Mouse (Mus musculus) lung, embryonic 14.5 days (tissue): ENCODE measurements around the gene Mdm4. TPM values are rescaled to one million over a fixed set of nuclear protein-coding genes. Genes with fewer than 3 reads are reported as not detected.
"Not testable (repeated sequence)": the region's sequence is repeated elsewhere in the genome, so short reads cannot be mapped to it uniquely, and the experiment has no call there.

Experiments
- ATAC-seq: fragments of 200-750 bp; cut with Nextera tagmentation; 2 replicates; pipeline ENCODE4 v1.8.0; 2017; ENCODE audit warnings: mild to moderate bottlenecking, moderate TSS enrichment, moderate library complexity; ENCODE audit not compliant: insufficient read depth
- DNase-seq: peaks from one replicate; pipeline ENCODE4 v3.0.0-alpha.2; 2015
- H3K27ac ChIP-seq: fragments of 300-500 bp; sonication (generic); 2 replicates; pipeline ENCODE4 v1.5.1; 2014; ENCODE audit warnings: low read depth, mild to moderate bottlenecking, moderate library complexity
- H3K27me3 ChIP-seq: fragments of 300-500 bp; sonication (generic); 2 replicates; pipeline ENCODE4 v1.6.1; 2014; ENCODE audit warnings: low read length, control low read depth; ENCODE audit not compliant: insufficient read depth
- H3K36me3 ChIP-seq: fragments of 300-500 bp; sonication (generic); 2 replicates; pipeline ENCODE4 v1.6.1; 2014; ENCODE audit warnings: control low read depth; ENCODE audit not compliant: insufficient read depth
- H3K4me1 ChIP-seq: fragments of 300-500 bp; sonication (generic); 2 replicates; pipeline ENCODE4 v1.6.1; 2014; ENCODE audit warnings: antibody characterized with exemption, control low read depth; ENCODE audit not compliant: insufficient read depth
- H3K4me2 ChIP-seq: fragments of 300-500 bp; sonication (generic); 2 replicates; pipeline ENCODE4 v1.6.1; 2014; ENCODE audit warnings: mild to moderate bottlenecking
- H3K4me3 ChIP-seq: fragments of 300-500 bp; sonication (generic); 2 replicates; pipeline ENCODE4 v1.5.1; 2014; ENCODE audit warnings: low read depth, low read length
- H3K9ac ChIP-seq: fragments of 300-500 bp; sonication (generic); 2 replicates; pipeline ENCODE4 v1.6.1; 2014
- H3K9me3 ChIP-seq: fragments of 300-500 bp; sonication (generic); 2 replicates; pipeline ENCODE4 v1.6.1; 2016; ENCODE audit warnings: low read depth, low read length, control low read depth
- CTCF ChIP-seq: IDR thresholded peaks from 2 replicates; pipeline ENCODE4 v1.5.1; 2016; ENCODE audit warnings: antibody characterized with exemption, low read depth
- WGBS: fragments of 180-500 bp; shearing (Covaris S2); extraction: QIAGEN DNeasy Blood & Tissue Kit; methylation state at CpG from one replicate; pipeline ENCODE4 v1.1.7; 2014; 5-methylcytosine and 5-hydroxymethylcytosine counted together
- polyA plus RNA-seq: library from polyadenylated mRNA; unstranded; fragments of >200 nt; fragmentation: Nextera tagmentation; extraction: Ambion mirVana; gene quantifications from 2 replicates; pipeline ENCODE4 v1.2.1, GENCODE M21; 2014

The Mdm4 gene
- polyA plus RNA-seq, 1 experiment from 2014 or later = 49.5 TPM

- WGBS = 87% methylated on average over 12 of the region's 13 CpGs
- ATAC-seq (no peak), DNase-seq (no peak)
- Histone ChIP-seq H3K27ac (no peak overlapping the region), H3K4me1 (no peaks in the 10 kb centered on the region), H3K36me3 (peaks cover 77% of the 10 kb centered on the region), H3K4me3 (no peak overlapping the region), H3K9me3 (no peaks in the 10 kb centered on the region), H3K9ac (no peak overlapping the region), H3K4me2 (no peak overlapping the region), H3K27me3 (no peaks in the 10 kb centered on the region)
- TF ChIP-seq CTCF = no peak
These were observed 18.2 kb downstream of the Mdm4 start for GRCm38 (mm10) chr1:133011955-133012841.

DNA sequence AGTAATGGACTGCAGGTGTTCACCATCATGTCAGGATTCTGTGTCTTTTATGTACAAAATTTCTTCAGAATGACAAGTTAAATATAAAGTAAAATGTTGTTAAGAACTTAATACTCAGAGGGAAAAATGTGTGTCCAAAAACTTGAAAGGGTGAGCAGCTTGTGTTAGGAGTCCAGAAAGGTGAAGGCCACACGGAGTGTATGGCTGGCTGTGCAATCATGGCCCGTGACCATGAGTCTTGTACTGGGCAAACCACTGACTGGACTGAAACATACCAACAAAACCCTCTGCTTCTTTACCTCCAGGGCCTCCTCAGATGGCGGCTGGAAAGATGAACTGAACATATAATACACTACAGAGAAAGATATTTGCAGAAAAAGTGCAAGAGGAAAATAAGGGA, 23.8 kb downstream of the Mdm4 start:
- no peaks in the 10 kb centered on the region for H3K9me3 ChIP-seq
- no peak overlapping the region for H3K27ac ChIP-seq
- H3K27me3 ChIP-seq = no peaks in the 10 kb centered on the region
- no peaks in the 10 kb centered on the region for H3K4me1 ChIP-seq
- WGBS = 92% methylated on average over 3 of the region's 3 CpGs
- DNase-seq (no peak), ATAC-seq (no peak)
- H3K36me3 ChIP-seq = peaks cover 74% of the 10 kb centered on the region
- no peak overlapping the region for H3K4me2 ChIP-seq
- no peak overlapping the region for H3K4me3 ChIP-seq
- no peak for TF ChIP-seq CTCF
- no peak overlapping the region for H3K9ac ChIP-seq

DNA sequence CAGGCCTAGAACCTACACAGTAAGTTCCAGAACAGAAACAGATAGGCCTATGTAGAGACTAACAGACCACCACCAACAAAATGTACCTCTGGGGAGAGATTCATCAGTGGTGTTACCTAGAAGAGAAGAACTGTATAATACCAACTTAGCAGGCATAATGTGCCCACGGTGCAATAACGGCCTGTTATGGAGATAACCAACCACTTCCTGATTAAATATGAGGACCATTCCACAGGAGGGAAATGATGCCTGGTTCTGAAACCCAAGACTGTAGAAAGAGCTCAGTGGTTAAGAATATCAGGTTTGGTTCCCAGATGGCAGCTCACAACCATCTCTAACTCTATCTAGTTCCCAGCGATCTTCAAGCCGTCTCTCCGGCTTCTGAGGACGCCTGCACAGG, 30.0 kb downstream of the Mdm4 start:
- 93% methylated on average over 6 of the region's 6 CpGs for WGBS
- H3K9ac ChIP-seq = no peak overlapping the region
- H3K4me3 ChIP-seq = no peak overlapping the region
- ATAC-seq (no peak), DNase-seq (no peak)
- H3K27ac ChIP-seq = no peak overlapping the region
- H3K9me3 ChIP-seq = no peaks in the 10 kb centered on the region
- peaks cover 91% of the 10 kb centered on the region for H3K36me3 ChIP-seq
- H3K4me2 ChIP-seq = no peak overlapping the region
- no peaks in the 10 kb centered on the region for H3K4me1 ChIP-seq
- no peaks in the 10 kb centered on the region for H3K27me3 ChIP-seq
- no peak for TF ChIP-seq CTCF

GRCm38 (mm10) chr1:132991580-132991979, 38.8 kb downstream of the Mdm4 start:
- H3K4me1 ChIP-seq = no peaks in the 10 kb centered on the region
- no peak overlapping the region for H3K4me2 ChIP-seq
- no peak for ATAC-seq
- no peaks in the 10 kb centered on the region for H3K27me3 ChIP-seq
- 82% methylated on average over 7 of the region's 7 CpGs for WGBS
- no peak for DNase-seq
- no peak overlapping the region for H3K4me3 ChIP-seq
- no peak overlapping the region for H3K27ac ChIP-seq
- H3K36me3 ChIP-seq = peaks cover 79% of the 10 kb centered on the region
- no peak for TF ChIP-seq CTCF
- H3K9me3 ChIP-seq = no peaks in the 10 kb centered on the region
- H3K9ac ChIP-seq = no peak overlapping the region

DNA sequence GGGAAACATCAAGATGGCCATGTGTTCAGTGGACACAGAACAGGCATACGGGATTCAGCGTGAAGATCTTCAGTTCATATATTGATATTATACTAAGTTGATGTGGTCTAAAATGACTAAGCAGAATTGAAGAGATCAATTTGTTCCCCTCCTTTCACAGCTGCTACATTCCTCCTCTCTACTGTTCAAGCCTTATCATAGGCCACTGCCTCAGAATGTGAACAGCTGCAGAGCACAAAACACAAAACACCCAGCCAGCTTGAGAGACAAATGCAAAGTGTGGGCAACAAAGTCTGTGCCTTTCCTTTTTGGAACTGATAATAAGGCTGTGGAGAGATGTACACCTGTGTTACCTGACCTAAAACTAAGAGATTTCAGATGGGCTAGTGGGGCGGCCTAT, 39.6 kb downstream of the Mdm4 start:
- H3K9me3 ChIP-seq = no peaks in the 10 kb centered on the region
- 94% methylated on average over 3 of the region's 3 CpGs for WGBS
- no peak overlapping the region for H3K4me2 ChIP-seq
- DNase-seq = no peak
- ATAC-seq = no peak
- no peak overlapping the region for H3K9ac ChIP-seq
- H3K27me3 ChIP-seq = no peaks in the 10 kb centered on the region
- H3K4me1 ChIP-seq = no peaks in the 10 kb centered on the region
- no peak overlapping the region for H3K4me3 ChIP-seq
- no peak overlapping the region for H3K27ac ChIP-seq
- no peak for TF ChIP-seq CTCF
- peaks cover 77% of the 10 kb centered on the region for H3K36me3 ChIP-seq

DNA sequence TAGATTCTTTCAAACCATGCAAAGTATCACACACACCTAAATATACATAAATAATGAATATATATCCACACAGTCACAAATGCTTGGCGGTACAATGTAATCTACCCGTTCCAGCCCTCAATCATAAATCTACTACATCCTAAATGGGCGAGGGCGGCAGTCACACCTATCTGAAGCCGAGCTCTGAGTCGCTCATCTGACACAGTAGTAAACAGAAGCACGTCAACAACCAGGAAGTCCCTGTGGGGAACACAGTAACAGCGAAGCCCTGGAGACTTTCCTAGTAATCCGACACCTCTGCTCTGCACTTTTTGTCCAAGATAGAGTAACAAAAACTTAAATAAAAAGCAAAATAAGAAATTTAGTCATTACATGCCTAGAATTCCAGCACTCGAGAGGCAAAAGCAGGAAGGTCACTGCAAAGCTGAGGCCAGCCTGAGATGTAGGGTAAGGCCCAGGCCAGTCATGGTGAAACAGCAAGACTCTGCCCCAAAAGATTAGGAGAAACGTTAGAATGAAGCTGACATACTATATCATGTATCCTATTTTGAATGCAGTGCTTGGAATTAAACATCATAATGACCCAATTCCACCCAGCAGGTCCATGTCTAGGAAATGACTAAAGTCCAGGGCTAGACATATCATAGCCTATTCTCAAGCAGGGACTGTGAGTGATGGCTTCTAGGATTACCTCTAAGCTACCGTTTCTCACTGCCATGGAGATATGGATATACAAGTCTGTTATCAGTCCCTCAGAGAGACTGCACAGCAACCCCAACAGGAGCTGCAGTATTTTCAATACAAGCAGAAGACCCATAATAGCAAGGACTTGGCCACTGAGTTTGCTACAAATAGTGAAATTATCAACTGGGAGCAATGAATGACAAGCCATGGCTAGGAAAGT, 41.6 kb downstream of the Mdm4 start:
- ATAC-seq, H3K4me1 ChIP-seq, H3K9me3 ChIP-seq, H3K4me3 ChIP-seq, H3K4me2 ChIP-seq, H3K9ac ChIP-seq, H3K27ac ChIP-seq, DNase-seq, H3K27me3 ChIP-seq: not testable (repeated sequence)
- peaks cover 77% of the 10 kb centered on the region for H3K36me3 ChIP-seq
- whole genome bisulfite sequencing = 63% methylated on average over 12 of the region's 12 CpGs

GRCm38 (mm10) chr1:132982728-132983127, 47.6 kb downstream of the Mdm4 start:
- DNase-seq (peak; percentile 84), ATAC-seq (0 out of 2 replicates have a peak, but pooled peaks have one; percentile 35)
- WGBS = 56% methylated on average over 7 of the region's 7 CpGs
- Histone ChIP-seq H3K9ac (no peak overlapping the region), H3K27ac (no peak overlapping the region), H3K4me1 (no peaks in the 10 kb centered on the region), H3K9me3 (no peaks in the 10 kb centered on the region), H3K4me2 (no peak overlapping the region), H3K27me3 (no peaks in the 10 kb centered on the region), H3K4me3 (no peak overlapping the region), H3K36me3 (peaks cover 33% of the 10 kb centered on the region)
- TF ChIP-seq CTCF = peak; percentile 78
